Mouse (Mus musculus): ENCODE measurements around the gene Mrpl34. TPM values are rescaled to one million over a fixed set of nuclear protein-coding genes. Genes with fewer than 3 reads are reported as not detected.

The Mrpl34 gene
- polyA plus RNA-seq, 1 experiment = 14.2 TPM

DNA sequence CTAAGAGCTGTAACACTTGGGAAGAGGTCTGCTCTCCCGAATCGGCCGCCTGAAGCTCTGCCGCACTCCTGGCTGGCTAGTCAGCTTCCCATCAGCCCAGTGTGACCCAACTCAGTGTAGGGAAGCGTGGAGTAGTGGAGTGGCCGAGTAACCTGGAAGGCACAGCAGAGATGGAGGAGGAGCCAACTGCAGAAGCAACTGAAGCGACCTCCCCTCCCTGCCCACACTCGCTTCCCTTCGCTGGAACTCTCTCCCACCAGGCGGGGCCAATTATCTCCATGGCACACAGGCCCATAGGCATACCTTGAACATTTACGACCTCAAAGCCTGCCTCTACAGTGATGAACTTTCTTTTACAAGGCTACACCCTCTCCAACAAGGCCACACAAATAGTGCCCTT is 13.0 kb upstream of the Mrpl34 start:
- H3K36me3 ChIP-seq (ENCODE audit: control insufficient read depth, insufficient read depth, low read length) = no peaks in the 10 kb centered on the region
- TF ChIP-seq POLR2A (IDR thresholded peaks at IDR 0.05; ENCODE audit: control insufficient read depth, low read depth, low read length) = no peak
- TF ChIP-seq CTCF (IDR thresholded peaks at IDR 0.05; ENCODE audit: control insufficient read depth, insufficient read depth, insufficient replicate concordance, low read depth, low read length) = no peak
- no peak overlapping the region for H3K4me3 ChIP-seq (ENCODE audit: control insufficient read depth, low read depth, low read length)
- H3K4me1 ChIP-seq (ENCODE audit: control insufficient read depth, insufficient read depth, low read length) = no peaks in the 10 kb centered on the region; the same call in 1 of the 2 replicates
- no peak overlapping the region for H3K27ac ChIP-seq (ENCODE audit: control insufficient read depth, insufficient read depth, low read depth, low read length)
- H3K27me3 ChIP-seq (ENCODE audit: control insufficient read depth, insufficient read depth, low read length) = no peaks in the 10 kb centered on the region

- peaks cover 2% of the 10 kb centered on the region for H3K4me1 ChIP-seq (ENCODE audit: control insufficient read depth, insufficient read depth, low read length)
- no peak for TF ChIP-seq POLR2A (IDR thresholded peaks at IDR 0.05; ENCODE audit: control insufficient read depth, low read depth, low read length)
- no peak for TF ChIP-seq CTCF (IDR thresholded peaks at IDR 0.05; ENCODE audit: control insufficient read depth, insufficient read depth, insufficient replicate concordance, low read depth, low read length)
- no peak overlapping the region for H3K27ac ChIP-seq (ENCODE audit: control insufficient read depth, insufficient read depth, low read depth, low read length)
- no peak overlapping the region for H3K4me3 ChIP-seq (ENCODE audit: control insufficient read depth, low read depth, low read length)
- no peaks in the 10 kb centered on the region for H3K36me3 ChIP-seq (ENCODE audit: control insufficient read depth, insufficient read depth, low read length)
- no peaks in the 10 kb centered on the region for H3K27me3 ChIP-seq (ENCODE audit: control insufficient read depth, insufficient read depth, low read length)
These were observed 12.1 kb upstream of the Mrpl34 start for GRCm38 (mm10) chr8:71452669-71453068.

DNA sequence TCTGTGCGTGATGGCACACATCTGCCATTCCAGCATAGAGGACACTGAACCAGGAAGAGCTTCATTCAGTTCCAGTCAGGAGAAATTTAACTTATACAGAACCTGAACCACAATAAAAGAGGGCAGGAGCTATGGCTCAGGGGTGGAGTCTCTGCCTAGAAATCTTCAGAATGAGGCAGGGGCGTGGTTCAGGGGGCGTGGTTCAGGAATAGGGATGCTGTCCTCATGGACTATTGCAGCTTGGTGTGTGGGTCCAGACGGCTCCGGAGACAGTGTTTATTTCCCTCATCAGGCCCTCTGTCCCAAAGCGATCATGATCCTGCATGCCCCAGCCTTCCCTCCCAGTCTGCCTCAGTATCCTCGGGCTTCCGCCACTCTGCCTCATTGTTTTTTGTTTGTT is 10.1 kb upstream of the Mrpl34 start:
- TF ChIP-seq CTCF (IDR thresholded peaks at IDR 0.05; ENCODE audit: control insufficient read depth, insufficient read depth, insufficient replicate concordance, low read depth, low read length) (no peak), POLR2A (IDR thresholded peaks at IDR 0.05; ENCODE audit: control insufficient read depth, low read depth, low read length) (no peak)
- H3K4me3 ChIP-seq (ENCODE audit: control insufficient read depth, low read depth, low read length) = no peak overlapping the region
- H3K4me1 ChIP-seq (ENCODE audit: control insufficient read depth, insufficient read depth, low read length) = peaks cover 6% of the 10 kb centered on the region
- no peaks in the 10 kb centered on the region for H3K36me3 ChIP-seq (ENCODE audit: control insufficient read depth, insufficient read depth, low read length)
- H3K27ac ChIP-seq (ENCODE audit: control insufficient read depth, insufficient read depth, low read depth, low read length) = no peak overlapping the region
- H3K27me3 ChIP-seq (ENCODE audit: control insufficient read depth, insufficient read depth, low read length) = no peaks in the 10 kb centered on the region

DNA sequence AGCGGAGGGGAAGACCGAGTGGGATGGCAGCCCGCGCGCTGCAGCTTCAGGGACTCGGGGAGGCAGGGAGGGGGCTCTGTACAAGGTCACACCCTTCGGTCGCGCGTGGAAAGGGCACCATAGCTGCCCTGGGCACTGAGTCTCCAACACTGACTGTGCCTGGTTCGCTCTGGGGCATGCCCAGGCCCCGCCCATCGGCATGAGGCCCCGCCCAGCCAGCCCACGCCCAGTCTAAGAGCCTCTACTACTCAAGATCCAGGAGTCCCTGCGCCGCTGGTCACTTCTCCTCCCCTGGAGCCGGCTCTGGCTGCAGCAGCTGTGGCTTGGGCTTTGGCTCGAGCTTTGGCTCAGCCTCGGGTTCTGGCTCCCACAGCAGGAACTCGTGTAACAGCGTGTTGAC is 7.9 kb upstream of the Mrpl34 start:
- H3K4me3 ChIP-seq (ENCODE audit: control insufficient read depth, low read depth, low read length) = no peak overlapping the region
- no peaks in the 10 kb centered on the region for H3K27me3 ChIP-seq (ENCODE audit: control insufficient read depth, insufficient read depth, low read length)
- H3K36me3 ChIP-seq (ENCODE audit: control insufficient read depth, insufficient read depth, low read length) = no peaks in the 10 kb centered on the region
- H3K27ac ChIP-seq (ENCODE audit: control insufficient read depth, insufficient read depth, low read depth, low read length) = no peak overlapping the region
- peaks cover 15% of the 10 kb centered on the region for H3K4me1 ChIP-seq (ENCODE audit: control insufficient read depth, insufficient read depth, low read length)
- TF ChIP-seq CTCF (IDR thresholded peaks at IDR 0.05; ENCODE audit: control insufficient read depth, insufficient read depth, insufficient replicate concordance, low read depth, low read length) = no peak
- no peak for TF ChIP-seq POLR2A (IDR thresholded peaks at IDR 0.05; ENCODE audit: control insufficient read depth, low read depth, low read length)

GRCm38 (mm10) chr8:71457659-71458270 is 7.0 kb upstream of the Mrpl34 start:
- no peak for TF ChIP-seq POLR2A (IDR thresholded peaks at IDR 0.05; ENCODE audit: control insufficient read depth, low read depth, low read length)
- TF ChIP-seq CTCF (IDR thresholded peaks at IDR 0.05; ENCODE audit: control insufficient read depth, insufficient read depth, insufficient replicate concordance, low read depth, low read length) = no peak
- H3K36me3 ChIP-seq (ENCODE audit: control insufficient read depth, insufficient read depth, low read length) = no peaks in the 10 kb centered on the region
- H3K4me1 ChIP-seq (ENCODE audit: control insufficient read depth, insufficient read depth, low read length) = peaks cover 21% of the 10 kb centered on the region
- H3K27me3 ChIP-seq (ENCODE audit: control insufficient read depth, insufficient read depth, low read length) = no peaks in the 10 kb centered on the region
- H3K4me3 ChIP-seq (ENCODE audit: control insufficient read depth, low read depth, low read length) = no peak overlapping the region
- H3K27ac ChIP-seq (ENCODE audit: control insufficient read depth, insufficient read depth, low read depth, low read length) = no peak overlapping the region

GRCm38 (mm10) chr8:71460716-71461115 is 4.0 kb upstream of the Mrpl34 start:
- Histone ChIP-seq H3K36me3 (ENCODE audit: control insufficient read depth, insufficient read depth, low read length) (no peaks in the 10 kb centered on the region), H3K4me1 (ENCODE audit: control insufficient read depth, insufficient read depth, low read length) (peaks cover 37% of the 10 kb centered on the region), H3K27me3 (ENCODE audit: control insufficient read depth, insufficient read depth, low read length) (no peaks in the 10 kb centered on the region), H3K4me3 (ENCODE audit: control insufficient read depth, low read depth, low read length) (no peak overlapping the region), H3K27ac (ENCODE audit: control insufficient read depth, insufficient read depth, low read depth, low read length) (no peak overlapping the region)
- TF ChIP-seq POLR2A (IDR thresholded peaks at IDR 0.05; ENCODE audit: control insufficient read depth, low read depth, low read length) = no peak
- no peak for TF ChIP-seq CTCF (IDR thresholded peaks at IDR 0.05; ENCODE audit: control insufficient read depth, insufficient read depth, insufficient replicate concordance, low read depth, low read length)

DNA sequence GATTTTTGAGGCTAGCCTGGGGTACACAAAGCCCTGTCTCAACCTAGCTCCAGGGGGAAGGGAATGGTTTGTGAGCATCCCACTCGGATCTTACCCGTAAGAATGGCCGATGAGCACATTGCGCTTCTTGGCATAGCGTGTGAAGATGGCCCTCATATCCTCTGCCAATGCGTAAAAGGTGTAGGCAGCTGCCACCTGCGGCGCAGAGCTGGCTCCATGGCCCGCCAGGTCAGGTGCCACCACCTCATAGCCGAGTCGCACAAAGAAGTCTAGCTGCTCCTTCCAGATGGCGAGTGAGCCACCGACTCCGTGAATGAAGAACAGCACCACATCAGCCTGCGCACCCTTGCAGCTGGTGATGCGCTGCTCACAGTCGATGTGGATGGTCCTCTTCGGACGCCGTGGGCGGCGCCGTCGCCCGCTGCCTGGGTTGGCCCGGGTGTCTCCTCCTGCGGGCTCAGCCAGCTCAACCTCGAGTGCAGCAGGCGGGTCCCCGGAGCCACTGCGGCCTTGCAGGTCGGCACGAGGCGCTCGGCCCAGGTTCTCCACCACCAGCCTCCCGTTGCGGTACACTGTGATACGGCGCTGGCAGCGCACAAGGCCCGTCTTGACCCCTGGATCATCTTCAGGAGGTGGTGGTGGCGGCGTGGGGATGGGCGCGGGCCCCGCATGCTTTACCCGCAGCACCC is 3.5 kb upstream of the Mrpl34 start:
- no peak for TF ChIP-seq CTCF (IDR thresholded peaks at IDR 0.05; ENCODE audit: control insufficient read depth, insufficient read depth, insufficient replicate concordance, low read depth, low read length)
- no peak for TF ChIP-seq POLR2A (IDR thresholded peaks at IDR 0.05; ENCODE audit: control insufficient read depth, low read depth, low read length)
- peak overlapping the region; percentile 13 for H3K4me3 ChIP-seq (ENCODE audit: control insufficient read depth, low read depth, low read length)
- H3K27ac ChIP-seq (ENCODE audit: control insufficient read depth, insufficient read depth, low read depth, low read length) = no peak overlapping the region
- no peaks in the 10 kb centered on the region for H3K27me3 ChIP-seq (ENCODE audit: control insufficient read depth, insufficient read depth, low read length)
- peaks cover 37% of the 10 kb centered on the region for H3K4me1 ChIP-seq (ENCODE audit: control insufficient read depth, insufficient read depth, low read length)
- no peaks in the 10 kb centered on the region for H3K36me3 ChIP-seq (ENCODE audit: control insufficient read depth, insufficient read depth, low read length)

All from testis, adult 2 months (tissue).